Mouse (Mus musculus) limb, embryonic 12.5 days (tissue): Measurements from ENCODE around the gene Vmn2r39. TPM values are rescaled to one million over a fixed set of nuclear protein-coding genes. Genes with fewer than 3 reads are reported as not detected.
"Not testable (repeated sequence)": the region's sequence is repeated elsewhere in the genome, so short reads cannot be mapped to it uniquely, and the experiment has no call there.

Experiments used
- ATAC-seq: fragments of 200-750 bp; cut with Nextera tagmentation; 2 replicates; pipeline ENCODE4 v1.8.0; 2017; ENCODE audit warnings: low read depth, moderate TSS enrichment; ENCODE audit not compliant: insufficient number of reproducible peaks, insufficient read depth, low FRiP score, low TSS enrichment
- H3K27ac ChIP-seq: fragments of 300-500 bp; sonication (generic); 2 replicates; pipeline ENCODE4 v1.5.1; 2016; ENCODE audit warnings: mild to moderate bottlenecking, moderate library complexity
- H3K27me3 ChIP-seq: fragments of 300-500 bp; sonication (generic); 2 replicates; pipeline ENCODE4 v1.6.1; 2016; ENCODE audit warnings: mild to moderate bottlenecking, moderate library complexity
- H3K36me3 ChIP-seq: fragments of 300-500 bp; sonication (generic); 2 replicates; pipeline ENCODE4 v1.6.1; 2016; ENCODE audit warnings: mild to moderate bottlenecking, moderate library complexity
- H3K4me1 ChIP-seq: fragments of 300-500 bp; sonication (generic); replicated peaks from 2 replicates; pipeline ENCODE4 v1.6.1; 2016
- H3K4me2 ChIP-seq: fragments of 300-500 bp; sonication (generic); 2 replicates; pipeline ENCODE4 v1.6.1; 2016; ENCODE audit warnings: mild to moderate bottlenecking, moderate library complexity
- H3K4me3 ChIP-seq: fragments of 300-500 bp; sonication (generic); replicated peaks from 2 replicates; pipeline ENCODE4 v1.5.1; 2016; ENCODE audit warnings: mild to moderate bottlenecking
- H3K9ac ChIP-seq: fragments of 300-500 bp; sonication (generic); replicated peaks from 2 replicates; pipeline ENCODE4 v1.6.1; 2016; ENCODE audit warnings: mild to moderate bottlenecking, moderate library complexity
- H3K9me3 ChIP-seq: fragments of 300-500 bp; sonication (generic); 2 replicates; pipeline ENCODE4 v1.6.1; 2016; ENCODE audit warnings: mild to moderate bottlenecking, moderate library complexity
- WGBS: fragments of 180-500 bp; shearing (Covaris S2); methylation state at CpG from one replicate; pipeline ENCODE4 v1.1.7; 2016; 5-methylcytosine and 5-hydroxymethylcytosine counted together
- polyA plus RNA-seq: library from polyadenylated mRNA; unstranded; fragments of >200 nt; fragmentation: Nextera tagmentation; extraction: Ambion mirVana; gene quantifications from 2 replicates; pipeline ENCODE4 v1.2.1, GENCODE M21; 2016

The Vmn2r39 gene
- polyA plus RNA-seq: not detected in 2 replicates

- ATAC-seq, H3K27me3 ChIP-seq, H3K9me3 ChIP-seq, H3K4me2 ChIP-seq, H3K4me3 ChIP-seq, H3K9ac ChIP-seq, H3K27ac ChIP-seq, H3K4me1 ChIP-seq, H3K36me3 ChIP-seq: not testable (repeated sequence)
Observed at GRCm38 (mm10) chr7:9030698-9031097, at the start of gene Vmn2r39. Vmn2r39 (minus strand) TSS chr7:9030798.

- not testable (repeated sequence) for ATAC-seq, H3K27ac ChIP-seq, H3K9ac ChIP-seq, H3K4me1 ChIP-seq, H3K36me3 ChIP-seq, H3K9me3 ChIP-seq, H3K27me3 ChIP-seq, H3K4me2 ChIP-seq, H3K4me3 ChIP-seq
- WGBS: 88% methylated on average over 4 of the region's 4 CpGs
Observed at GRCm38 (mm10) chr7:9065353-9065752, 34.8 kb upstream of the Vmn2r39 start.

Other genes starting within 250 kb of the Vmn2r39 start
- not detected in 2 replicates for gene Vmn2r40, start 99.4 kb downstream of the Vmn2r39 start, polyA plus RNA-seq
- gene Vmn2r38, start 67.1 kb upstream of the Vmn2r39 start, polyA plus RNA-seq: not detected in 2 replicates
- gene Vmn2r37, start 192.9 kb upstream of the Vmn2r39 start, polyA plus RNA-seq: not detected in 2 replicates